Mouse (Mus musculus): ENCODE measurements around the gene Dcun1d2. TPM values are rescaled to one million over a fixed set of nuclear protein-coding genes. Genes with fewer than 3 reads are reported as not detected.

Gene Dcun1d2
- polyA plus RNA-seq, 1 experiment, result 31.2 TPM

DNA sequence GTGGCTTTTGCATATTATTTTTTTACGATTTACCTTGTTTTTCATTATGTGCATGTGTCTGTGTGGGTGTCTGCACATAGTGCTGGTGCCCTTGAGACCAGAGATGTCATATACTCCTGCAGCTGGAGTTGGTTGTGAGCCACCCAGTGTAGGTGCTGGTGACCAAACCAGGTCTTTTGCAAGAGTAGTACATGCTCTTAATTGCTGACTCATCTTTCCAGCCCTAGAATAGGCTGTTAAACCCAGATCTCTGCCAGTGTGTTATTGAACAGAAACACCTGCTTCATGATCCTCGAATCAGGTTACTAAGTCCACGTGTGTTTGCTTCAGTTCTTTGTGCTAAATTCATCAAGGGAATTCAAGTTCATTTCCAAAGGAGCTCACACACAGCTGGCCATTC is 27.0 kb upstream of the Dcun1d2 start:
- WGBS, result 80% methylated on average over 3 of the region's 3 CpGs
- TF ChIP-seq POLR2A (IDR thresholded peaks at IDR 0.05; ENCODE audit: control insufficient read depth, extremely low read depth, insufficient read depth, low read length, poor library complexity), result no peak
- no peak for TF ChIP-seq CTCF (IDR thresholded peaks at IDR 0.05; ENCODE audit: borderline replicate concordance, control insufficient read depth, extremely low read depth, insufficient read depth, low read length, poor library complexity)
- Histone ChIP-seq H3K36me3 (ENCODE audit: control insufficient read depth, insufficient read depth, low read length) (no peaks in the 10 kb centered on the region), H3K27me3 (ENCODE audit: control insufficient read depth, insufficient read depth, low read length) (no peaks in the 10 kb centered on the region), H3K27ac (ENCODE audit: control insufficient read depth, insufficient read depth, low read length) (no peak overlapping the region), H3K4me3 (ENCODE audit: control insufficient read depth, insufficient read depth, low read length) (no peak overlapping the region), H3K4me1 (replicated peaks; ENCODE audit: control insufficient read depth, insufficient read depth, low read length) (no peaks in the 10 kb centered on the region)
- no peak for DNase-seq

GRCm38 (mm10) chr8:13306916-13307315 is 19.0 kb upstream of the Dcun1d2 start:
- Histone ChIP-seq H3K4me3 (ENCODE audit: control insufficient read depth, insufficient read depth, low read length) (no peak overlapping the region), H3K27ac (ENCODE audit: control insufficient read depth, insufficient read depth, low read length) (no peak overlapping the region), H3K27me3 (ENCODE audit: control insufficient read depth, insufficient read depth, low read length) (no peaks in the 10 kb centered on the region), H3K36me3 (ENCODE audit: control insufficient read depth, insufficient read depth, low read length) (no peaks in the 10 kb centered on the region), H3K4me1 (replicated peaks; ENCODE audit: control insufficient read depth, insufficient read depth, low read length) (no peaks in the 10 kb centered on the region)
- WGBS, result 88% methylated on average over 9 of the region's 9 CpGs
- DNase-seq, result no peak
- TF ChIP-seq CTCF (IDR thresholded peaks at IDR 0.05; ENCODE audit: borderline replicate concordance, control insufficient read depth, extremely low read depth, insufficient read depth, low read length, poor library complexity) (no peak), POLR2A (IDR thresholded peaks at IDR 0.05; ENCODE audit: control insufficient read depth, extremely low read depth, insufficient read depth, low read length, poor library complexity) (no peak)

DNA sequence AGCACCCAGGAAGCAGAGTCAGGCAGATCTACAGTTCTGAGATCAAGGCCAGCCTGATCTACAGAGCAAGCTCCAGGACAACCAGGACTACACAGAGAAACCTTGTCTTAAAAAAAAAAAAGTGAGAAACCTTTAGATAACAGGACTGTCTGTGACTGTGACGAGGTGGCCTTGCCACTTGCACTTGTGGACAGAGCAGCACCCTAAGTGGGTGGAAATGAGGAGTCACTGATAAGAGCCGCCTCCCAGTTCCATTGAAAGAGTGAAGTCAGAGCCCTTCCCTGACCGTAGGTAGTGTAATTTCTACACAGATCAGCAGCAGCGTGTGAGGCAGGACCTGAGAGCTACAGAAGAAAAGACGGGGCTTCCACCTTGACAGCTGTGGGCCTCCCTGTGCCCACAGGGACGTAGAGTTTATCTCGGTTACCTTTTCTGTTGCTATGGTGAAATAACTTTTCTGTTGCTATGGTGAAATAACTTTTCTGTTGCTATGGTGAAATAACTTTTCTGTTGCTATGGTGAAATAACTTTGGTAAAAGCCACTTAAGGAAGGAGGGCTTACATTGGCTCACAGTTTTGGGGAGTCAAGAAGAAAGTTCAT is 18.5 kb upstream of the Dcun1d2 start:
- TF ChIP-seq CTCF (IDR thresholded peaks at IDR 0.05; ENCODE audit: borderline replicate concordance, control insufficient read depth, extremely low read depth, insufficient read depth, low read length, poor library complexity) (no peak), POLR2A (IDR thresholded peaks at IDR 0.05; ENCODE audit: control insufficient read depth, extremely low read depth, insufficient read depth, low read length, poor library complexity) (no peak)
- Histone ChIP-seq H3K4me3 (ENCODE audit: control insufficient read depth, insufficient read depth, low read length) (no peak overlapping the region), H3K36me3 (ENCODE audit: control insufficient read depth, insufficient read depth, low read length) (no peaks in the 10 kb centered on the region), H3K4me1 (replicated peaks; ENCODE audit: control insufficient read depth, insufficient read depth, low read length) (no peaks in the 10 kb centered on the region), H3K27me3 (ENCODE audit: control insufficient read depth, insufficient read depth, low read length) (no peaks in the 10 kb centered on the region), H3K27ac (ENCODE audit: control insufficient read depth, insufficient read depth, low read length) (no peak overlapping the region)
- DNase-seq, result no peak
- 91% methylated on average over 7 of the region's 7 CpGs for WGBS

GRCm38 (mm10) chr8:13305884-13306283 is 18.0 kb upstream of the Dcun1d2 start:
- H3K27ac ChIP-seq (ENCODE audit: control insufficient read depth, insufficient read depth, low read length), result no peak overlapping the region

DNA sequence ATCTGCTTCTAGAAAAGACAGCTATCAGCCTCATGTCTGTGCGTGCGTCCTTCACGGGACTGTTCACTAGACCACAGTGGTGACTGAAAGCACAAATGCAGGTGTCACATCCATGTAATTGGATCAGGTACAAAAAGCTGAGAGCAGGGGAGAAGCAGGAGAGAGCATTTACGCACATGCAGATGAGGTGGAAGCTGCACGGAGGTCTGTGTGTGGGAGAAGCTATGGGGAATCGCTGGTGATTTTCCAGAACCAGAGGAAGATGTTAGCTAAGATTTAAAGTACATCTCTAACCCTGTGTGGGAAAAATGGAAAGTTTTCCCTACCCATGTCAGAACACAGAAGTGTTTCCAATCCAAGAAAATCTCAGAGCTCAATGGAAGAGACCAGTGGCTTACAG is 17.5 kb upstream of the Dcun1d2 start:
- Histone ChIP-seq H3K4me3 (ENCODE audit: control insufficient read depth, insufficient read depth, low read length) (no peak overlapping the region), H3K4me1 (replicated peaks; ENCODE audit: control insufficient read depth, insufficient read depth, low read length) (no peaks in the 10 kb centered on the region), H3K27ac (ENCODE audit: control insufficient read depth, insufficient read depth, low read length) (no peak overlapping the region), H3K36me3 (ENCODE audit: control insufficient read depth, insufficient read depth, low read length) (no peaks in the 10 kb centered on the region), H3K27me3 (ENCODE audit: control insufficient read depth, insufficient read depth, low read length) (no peaks in the 10 kb centered on the region)
- 96% methylated on average over 6 of the region's 6 CpGs for WGBS
- TF ChIP-seq CTCF (IDR thresholded peaks at IDR 0.05; ENCODE audit: borderline replicate concordance, control insufficient read depth, extremely low read depth, insufficient read depth, low read length, poor library complexity), result no peak
- no peak for TF ChIP-seq POLR2A (IDR thresholded peaks at IDR 0.05; ENCODE audit: control insufficient read depth, extremely low read depth, insufficient read depth, low read length, poor library complexity)
- DNase-seq, result no peak

More at GRCm38 (mm10) chr8:13305884-13306283, 18.0 kb upstream of the Dcun1d2 start:
- 97% methylated on average over 4 of the region's 4 CpGs for WGBS
- H3K4me3 ChIP-seq (ENCODE audit: control insufficient read depth, insufficient read depth, low read length), result no peak overlapping the region
- H3K4me1 ChIP-seq (replicated peaks; ENCODE audit: control insufficient read depth, insufficient read depth, low read length), result no peaks in the 10 kb centered on the region
- H3K36me3 ChIP-seq (ENCODE audit: control insufficient read depth, insufficient read depth, low read length), result no peaks in the 10 kb centered on the region
- DNase-seq, result no peak
- TF ChIP-seq POLR2A (IDR thresholded peaks at IDR 0.05; ENCODE audit: control insufficient read depth, extremely low read depth, insufficient read depth, low read length, poor library complexity) (no peak), CTCF (IDR thresholded peaks at IDR 0.05; ENCODE audit: borderline replicate concordance, control insufficient read depth, extremely low read depth, insufficient read depth, low read length, poor library complexity) (no peak)
- no peaks in the 10 kb centered on the region for H3K27me3 ChIP-seq (ENCODE audit: control insufficient read depth, insufficient read depth, low read length)

GRCm38 (mm10) chr8:13301036-13301435 is 13.1 kb upstream of the Dcun1d2 start:
- WGBS, result 96% methylated on average over 7 of the region's 7 CpGs
- Histone ChIP-seq H3K36me3 (ENCODE audit: control insufficient read depth, insufficient read depth, low read length) (peaks cover 5% of the 10 kb centered on the region; the same call in 1 of the 2 replicates), H3K4me3 (ENCODE audit: control insufficient read depth, insufficient read depth, low read length) (no peak overlapping the region), H3K27me3 (ENCODE audit: control insufficient read depth, insufficient read depth, low read length) (no peaks in the 10 kb centered on the region), H3K4me1 (replicated peaks; ENCODE audit: control insufficient read depth, insufficient read depth, low read length) (no peaks in the 10 kb centered on the region), H3K27ac (ENCODE audit: control insufficient read depth, insufficient read depth, low read length) (no peak overlapping the region)
- no peak for TF ChIP-seq POLR2A (IDR thresholded peaks at IDR 0.05; ENCODE audit: control insufficient read depth, extremely low read depth, insufficient read depth, low read length, poor library complexity)
- no peak for DNase-seq

DNA sequence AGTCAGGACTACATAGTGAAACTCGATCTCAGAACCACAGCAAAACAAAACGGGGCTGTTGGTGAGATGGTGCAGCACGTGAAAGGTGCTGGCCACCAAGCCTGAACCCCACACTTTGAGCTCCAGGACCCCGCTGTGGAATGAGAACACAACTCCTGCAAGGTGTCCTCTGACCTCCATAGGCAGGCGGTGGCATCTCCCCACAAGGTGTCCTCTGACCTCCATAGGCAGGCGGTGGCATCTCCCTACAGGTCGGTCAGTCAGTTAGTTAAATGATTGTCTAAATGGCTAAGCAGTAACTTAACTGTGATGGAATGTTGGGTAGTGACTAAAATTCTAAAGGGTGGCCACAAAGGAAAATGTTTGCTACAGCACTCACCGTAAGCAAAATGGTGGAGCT is 11.6 kb upstream of the Dcun1d2 start:
- TF ChIP-seq CTCF (IDR thresholded peaks at IDR 0.05; ENCODE audit: borderline replicate concordance, control insufficient read depth, extremely low read depth, insufficient read depth, low read length, poor library complexity), result no peak
- no peak for TF ChIP-seq POLR2A (IDR thresholded peaks at IDR 0.05; ENCODE audit: control insufficient read depth, extremely low read depth, insufficient read depth, low read length, poor library complexity)
- Histone ChIP-seq H3K27ac (ENCODE audit: control insufficient read depth, insufficient read depth, low read length) (no peak overlapping the region), H3K4me1 (replicated peaks; ENCODE audit: control insufficient read depth, insufficient read depth, low read length) (no peaks in the 10 kb centered on the region), H3K27me3 (ENCODE audit: control insufficient read depth, insufficient read depth, low read length) (no peaks in the 10 kb centered on the region), H3K4me3 (ENCODE audit: control insufficient read depth, insufficient read depth, low read length) (no peak overlapping the region), H3K36me3 (ENCODE audit: control insufficient read depth, insufficient read depth, low read length) (peaks cover 18% of the 10 kb centered on the region; the same call in 1 of the 2 replicates)
- WGBS, result 97% methylated on average over 8 of the region's 8 CpGs
- no peak for DNase-seq
